Mouse (Mus musculus) heart, postnatal 0 days (tissue): ENCODE data around the gene Hdac6.

Experiments used
- CTCF ChIP-seq: IDR thresholded peaks from 2 replicates; pipeline ENCODE4 v1.5.1; 2016; ENCODE audit warnings: antibody characterized with exemption, control low read depth, low read depth
- EP300 ChIP-seq: IDR thresholded peaks from 2 replicates; pipeline ENCODE4 v1.6.1; 2016; ENCODE audit warnings: antibody characterized with exemption, low read depth

DNA sequence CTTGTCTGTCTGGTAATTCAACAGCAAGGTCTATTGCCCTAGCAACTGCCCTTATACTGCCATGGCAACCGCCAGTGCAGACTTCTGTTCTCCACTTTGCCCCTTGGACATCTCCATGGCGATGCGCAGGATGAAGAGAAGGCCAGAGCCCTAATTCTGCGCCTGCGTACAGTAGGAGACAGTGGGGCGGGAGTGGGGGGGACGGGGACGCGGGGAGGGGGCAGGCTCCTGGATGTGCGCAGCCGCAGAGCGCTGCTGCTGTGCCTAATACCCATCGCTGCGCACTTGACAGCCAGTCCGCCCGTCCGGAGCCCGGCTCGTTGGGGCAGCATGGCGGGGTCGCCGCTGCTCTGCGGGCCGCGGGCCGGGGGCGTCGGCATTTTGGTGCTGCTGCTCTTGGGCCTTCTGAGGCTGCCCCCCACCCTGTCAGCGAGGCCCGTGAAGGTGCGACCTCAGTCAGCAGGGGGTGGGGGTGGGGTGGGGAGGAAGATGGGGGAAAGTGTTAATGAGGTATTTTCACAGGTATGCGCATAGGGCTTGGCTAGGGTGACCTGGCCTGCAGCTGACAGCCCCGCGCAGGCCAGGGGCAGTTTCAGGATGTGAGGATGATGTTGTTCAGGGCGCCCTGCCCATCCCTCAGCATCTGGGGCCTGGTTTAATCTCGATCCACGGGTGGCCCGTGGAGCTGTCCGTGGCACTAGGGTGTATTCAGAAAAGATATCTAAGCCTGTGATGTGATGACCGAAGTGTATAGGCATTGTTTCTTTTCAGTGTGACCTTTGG lies 27.9 kb downstream of the Hdac6 start, which contains the start of gene Pcsk1n:
- no peak for TF ChIP-seq CTCF
- TF ChIP-seq EP300, result no peak
